Mouse (Mus musculus): ENCODE measurements around the gene Pdpk1. TPM values are rescaled to one million over a fixed set of nuclear protein-coding genes. Genes with fewer than 3 reads are reported as not detected.

Pdpk1 gene
- 10 to 100 TPM; 31.2 to 40.1 TPM for total RNA-seq (2021)
- long read RNA-seq, experiment 1, full-length matches to known transcripts = 5 of 13 reads
- long read RNA-seq, experiment 1, partial matches to known transcripts = 1 of 13 reads
- long read RNA-seq, experiment 1, other reads (novel, unspliced or antisense) = 7 of 13 reads
- long read RNA-seq, experiment 2, full-length matches to known transcripts = 2 of 14 reads
- long read RNA-seq, experiment 2, partial matches to known transcripts = 0 of 14 reads
- long read RNA-seq, experiment 2, other reads (novel, unspliced or antisense) = 12 of 14 reads

DNA sequence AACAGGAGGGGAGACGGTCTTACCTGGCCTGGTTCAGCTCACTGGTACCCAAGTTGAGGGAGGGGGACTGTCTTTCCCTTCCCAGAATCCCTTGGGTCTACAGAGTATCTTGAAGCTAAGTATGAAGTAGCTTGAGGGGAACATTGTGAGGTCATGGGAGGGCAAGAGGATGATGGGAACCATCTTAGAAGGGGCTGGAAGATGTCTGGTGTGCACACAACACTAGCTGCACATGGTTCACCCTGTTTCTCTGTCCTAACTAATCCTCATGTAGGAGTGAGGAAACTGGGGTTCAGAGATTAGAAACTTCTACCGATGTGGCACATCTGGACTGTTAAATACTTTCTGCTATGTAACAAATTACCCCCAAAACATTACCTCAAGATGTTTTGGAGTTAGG lies at the start of gene Pdpk1:
Pdpk1 (minus strand) TSS at position 101 of the 400 bp plus-strand sequence.
- DNase-seq (ENCODE audit: low spot score) = no peak

- no peak for DNase-seq (ENCODE audit: low spot score)
Observed at GRCm38 (mm10) chr17:24199741-24200140, 49.0 kb upstream of the Pdpk1 start.

- no peak for DNase-seq (ENCODE audit: low spot score)
Observed at GRCm38 (mm10) chr17:24199252-24199651, 48.5 kb upstream of the Pdpk1 start.

DNA sequence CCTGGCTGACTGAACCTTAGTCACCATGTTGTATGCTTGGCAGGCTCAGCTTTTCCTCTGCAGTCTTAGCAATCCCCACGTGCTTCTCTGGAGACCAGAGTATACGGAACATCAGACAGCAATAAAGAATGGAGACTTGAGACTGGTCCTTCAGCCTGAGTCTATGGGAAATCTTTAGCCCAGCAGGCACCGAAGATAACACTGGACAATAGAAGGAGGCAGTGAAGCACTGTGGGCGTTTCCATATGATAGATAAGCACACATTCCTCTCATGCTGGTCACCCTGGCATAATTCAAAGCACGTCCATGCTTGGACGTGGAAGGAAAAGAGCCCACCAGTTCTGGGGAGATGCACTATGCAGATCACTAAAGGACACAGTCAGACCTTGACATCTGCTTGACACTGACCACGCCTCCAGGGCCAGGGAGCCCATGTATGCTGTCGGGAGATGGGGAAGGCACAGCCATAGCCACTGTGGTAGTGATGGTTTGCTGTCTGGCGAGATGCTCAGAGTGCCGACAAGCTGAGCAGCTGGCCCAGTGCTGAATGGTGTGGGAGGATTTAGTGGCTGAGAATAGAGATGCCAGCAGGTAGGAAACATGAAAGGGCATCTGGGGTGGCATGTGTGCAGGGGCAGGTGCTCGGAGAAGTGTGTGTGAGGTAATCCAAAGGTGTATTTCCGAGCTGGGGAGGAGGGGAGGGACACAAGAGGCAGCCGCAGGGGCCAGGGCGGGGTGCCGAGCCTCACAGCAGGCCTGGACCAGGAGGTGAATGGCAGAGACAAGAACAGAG lies 46.5 kb upstream of the Pdpk1 start:
- no peak for DNase-seq (ENCODE audit: low spot score)

GRCm38 (mm10) chr17:24195349-24195748 lies 44.6 kb upstream of the Pdpk1 start:
- DNase-seq (ENCODE audit: low spot score) = no peak

GRCm38 (mm10) chr17:24193769-24194168 lies 43.0 kb upstream of the Pdpk1 start:
- no peak for DNase-seq (ENCODE audit: low spot score)

- DNase-seq (ENCODE audit: low spot score) = no peak
Observed at GRCm38 (mm10) chr17:24193268-24193667, 42.5 kb upstream of the Pdpk1 start.

DNA sequence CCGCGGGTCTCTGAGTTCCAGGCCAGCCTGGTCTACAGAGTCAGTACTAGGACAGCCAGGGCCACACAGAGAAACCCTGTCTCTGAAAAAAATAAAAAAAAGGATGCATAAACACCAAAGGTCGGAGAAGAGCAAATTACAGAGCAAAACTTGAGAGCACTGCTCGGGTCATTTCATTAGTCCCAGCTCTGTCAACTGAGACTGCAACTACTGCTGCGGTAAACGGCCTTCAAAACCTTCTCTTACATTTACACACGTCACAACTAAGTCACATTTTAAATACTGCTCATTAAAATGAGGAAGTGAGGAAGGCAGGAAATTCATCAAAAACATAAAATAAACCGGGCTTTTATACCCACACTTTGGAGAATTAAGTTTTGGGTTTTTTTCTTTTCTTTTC lies 42.1 kb upstream of the Pdpk1 start:
- DNase-seq (ENCODE audit: low spot score) = no peak

GRCm38 (mm10) chr17:24191481-24191880 lies 40.8 kb upstream of the Pdpk1 start:
- peak; percentile 60 for DNase-seq (ENCODE audit: low spot score)

GRCm38 (mm10) chr17:24190934-24191333 lies 40.2 kb upstream of the Pdpk1 start:
- DNase-seq (ENCODE audit: low spot score) = no peak

DNA sequence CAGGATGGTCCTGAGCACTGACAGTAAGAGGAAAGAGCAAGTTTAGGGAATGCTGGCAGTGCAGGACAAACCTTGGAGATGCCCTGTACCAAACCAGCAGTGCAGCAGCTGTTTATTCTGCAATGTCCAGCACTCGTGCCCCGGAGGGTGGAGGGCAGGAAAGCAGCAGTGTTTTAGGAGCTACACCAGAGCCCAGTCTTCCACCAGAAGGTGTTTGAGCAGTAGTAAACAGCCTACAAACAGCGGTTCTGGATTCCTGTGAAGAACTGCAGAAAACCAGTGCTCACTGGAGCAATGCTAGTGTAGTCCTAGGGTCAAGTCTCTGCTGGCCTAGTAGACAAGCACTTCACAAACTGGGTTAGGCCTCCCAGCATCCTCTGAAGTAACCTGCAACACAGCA lies 23.5 kb upstream of the Pdpk1 start:
- no peak for DNase-seq (ENCODE audit: low spot score)

DNA sequence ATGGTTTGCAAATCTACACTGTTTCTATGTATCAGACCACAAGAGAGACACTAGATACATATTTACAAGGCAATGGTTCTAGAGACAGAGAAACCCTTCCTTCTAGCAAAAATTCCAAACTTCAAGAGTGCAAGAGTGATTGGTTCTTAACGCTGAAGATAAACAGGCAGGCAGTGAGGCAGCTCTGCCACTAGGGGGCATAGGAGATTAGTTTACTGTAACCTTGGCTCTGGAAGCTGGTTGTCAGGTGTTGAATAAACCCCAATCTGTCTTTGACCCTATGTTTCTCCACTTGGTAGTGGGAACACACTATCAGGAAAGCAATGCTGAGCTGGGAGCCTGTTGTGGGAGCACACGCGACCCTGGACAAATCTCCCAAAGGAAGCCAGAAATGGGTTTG lies 22.7 kb upstream of the Pdpk1 start:
- peak; percentile 78 for DNase-seq (ENCODE audit: low spot score)

- no peak for DNase-seq (ENCODE audit: low spot score)
Observed at GRCm38 (mm10) chr17:24171738-24172137, 21.0 kb upstream of the Pdpk1 start.

- DNase-seq (ENCODE audit: low spot score) = no peak
Observed at GRCm38 (mm10) chr17:24170729-24171128, 20.0 kb upstream of the Pdpk1 start.

DNA sequence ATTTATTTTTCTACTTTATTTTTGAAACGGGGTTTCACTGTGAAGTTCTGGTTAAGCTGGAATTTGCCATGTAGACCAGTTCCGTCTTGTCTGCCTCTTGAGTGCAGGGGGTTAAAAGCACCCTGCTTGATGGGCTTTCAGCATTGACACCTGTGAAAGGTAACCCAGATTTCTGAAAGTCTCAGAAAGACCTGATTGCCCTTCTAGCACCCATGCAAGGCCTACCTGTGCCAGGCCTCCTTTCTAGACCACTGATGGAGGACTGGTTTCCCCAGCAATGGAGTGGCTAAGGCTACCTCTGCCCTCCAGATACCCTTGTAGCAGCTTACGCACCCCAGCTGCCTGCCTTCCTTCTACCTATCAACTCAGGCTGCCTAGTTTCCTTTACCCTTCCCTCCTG lies 19.4 kb upstream of the Pdpk1 start:
- no peak for DNase-seq (ENCODE audit: low spot score)

- DNase-seq (ENCODE audit: low spot score) = peak; percentile 95
Observed at GRCm38 (mm10) chr17:24169317-24170065, 18.8 kb upstream of the Pdpk1 start, which contains the start of gene Atp6v0c. TSS of gene Atp6v0c (minus strand) at chr17:24169702.

DNA sequence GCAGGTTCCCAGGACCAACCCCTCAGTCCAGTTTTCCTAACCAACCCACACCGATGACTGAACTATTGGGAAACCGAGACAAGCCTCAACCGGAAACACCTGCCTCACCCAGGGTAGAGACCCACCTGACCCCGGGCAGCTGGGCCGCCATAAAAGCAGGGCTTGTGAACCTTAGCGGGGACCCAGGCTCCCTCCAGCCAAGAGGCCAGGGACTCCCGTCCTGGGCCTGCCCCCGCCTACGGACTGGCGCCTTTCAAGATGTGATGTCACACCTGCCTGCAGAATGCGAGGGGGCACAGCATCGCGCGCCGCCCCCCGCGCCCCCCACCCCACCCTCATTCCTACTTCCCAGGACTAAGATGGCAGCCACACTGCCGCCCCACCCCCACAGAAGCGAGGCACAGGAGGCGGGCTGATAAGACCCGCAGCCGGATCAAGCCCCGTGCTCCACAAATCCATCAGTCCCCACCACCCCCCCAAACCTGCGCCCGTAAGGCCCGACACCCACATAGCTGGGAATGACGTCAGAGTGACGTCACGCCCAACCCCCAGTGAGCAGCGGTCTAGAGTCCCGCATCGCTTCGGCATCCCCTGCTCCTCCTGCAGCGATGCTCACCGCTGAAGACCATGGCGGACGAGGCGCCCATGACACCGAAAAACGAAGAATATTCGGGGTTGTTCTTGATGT lies 18.0 kb upstream of the Pdpk1 start:
- DNase-seq (ENCODE audit: low spot score) = peak; percentile 49

DNA sequence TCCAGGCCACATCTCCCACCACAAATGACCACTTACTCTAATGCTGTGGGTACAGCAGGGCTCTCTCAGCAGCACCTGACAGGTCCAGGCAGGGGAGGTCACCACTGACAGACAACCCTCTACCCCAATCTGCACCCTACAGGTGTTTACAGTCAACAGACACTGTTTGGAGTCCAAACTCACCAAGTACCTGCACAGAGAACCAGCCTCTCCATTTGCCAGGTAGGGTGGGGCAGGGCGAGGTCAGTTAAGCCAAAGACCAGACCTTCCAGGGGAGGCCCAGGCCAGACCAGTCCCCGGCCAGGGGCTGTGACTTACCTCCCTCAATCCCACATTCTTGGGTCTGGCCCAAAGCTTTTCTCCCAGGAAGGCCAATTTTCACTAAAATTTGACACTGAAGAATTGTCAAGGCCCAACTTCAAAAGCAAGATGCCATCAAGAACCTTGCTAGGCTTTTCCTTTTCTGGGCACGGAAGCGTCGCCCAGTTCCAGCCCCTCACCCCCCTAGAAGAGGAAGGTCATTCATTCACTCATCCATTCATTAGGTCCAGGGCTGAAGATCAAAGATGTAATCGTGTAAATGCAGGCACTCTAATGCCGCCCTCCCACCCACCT lies 17.3 kb upstream of the Pdpk1 start:
- no peak for DNase-seq (ENCODE audit: low spot score)

DNA sequence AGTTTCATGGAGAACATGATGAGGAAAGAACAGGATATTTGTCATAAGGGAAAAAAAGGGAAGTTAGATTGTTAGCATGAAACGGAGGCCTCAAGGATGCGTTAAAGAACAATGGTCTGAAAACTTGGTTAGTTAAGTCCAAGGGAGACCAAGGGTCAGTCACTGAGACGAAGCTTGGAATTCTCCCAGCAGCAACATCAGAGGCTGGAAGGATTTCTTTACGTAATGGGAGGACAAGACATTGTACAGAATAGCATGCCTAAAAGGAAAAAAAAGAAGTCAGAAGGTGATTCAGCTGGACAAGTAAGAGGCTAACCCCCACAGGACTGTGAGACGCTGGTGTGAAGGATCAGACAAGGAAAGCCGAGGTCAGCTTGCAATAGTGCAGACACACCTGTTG lies 16.4 kb upstream of the Pdpk1 start:
- no peak for DNase-seq (ENCODE audit: low spot score)

DNA sequence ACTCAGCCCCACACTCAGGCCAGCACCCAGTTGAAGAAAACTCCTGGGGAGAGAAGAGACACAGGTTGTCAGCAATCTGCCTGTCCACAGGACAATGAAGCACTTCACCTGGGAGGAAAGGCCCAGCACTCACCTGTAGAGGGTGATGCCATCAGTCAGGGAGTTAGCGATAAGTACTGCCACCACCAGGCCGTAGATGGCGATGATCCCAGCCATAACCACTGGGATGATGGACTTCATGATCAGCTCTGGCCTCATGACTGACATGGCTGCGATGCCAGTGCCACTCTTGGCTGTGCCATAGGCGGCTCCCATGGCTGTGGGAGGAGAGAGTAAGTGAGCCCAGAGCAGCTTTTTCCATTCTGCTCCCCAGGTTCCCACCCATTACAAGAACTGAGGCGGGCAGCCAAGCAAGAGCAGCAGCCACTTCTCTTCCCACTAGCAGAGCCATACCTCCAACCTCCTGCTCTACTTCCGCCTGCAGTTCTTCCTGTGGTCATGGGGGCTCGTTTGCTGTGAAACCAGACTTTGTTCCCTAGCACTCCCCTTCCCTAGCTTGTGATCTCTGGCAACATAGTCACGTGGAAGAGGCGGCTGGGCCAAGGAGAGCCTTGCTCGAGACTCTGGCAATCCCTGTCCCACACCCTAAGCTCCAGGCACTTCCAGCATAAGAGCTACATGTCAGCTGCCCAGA lies 14.0 kb upstream of the Pdpk1 start:
- DNase-seq (ENCODE audit: low spot score) = no peak
